Mouse (Mus musculus): ENCODE measurements at regions not wholly inside any gene's neighbourhood (a gene's known extent, or its start where the extent isn't known, plus 50 kb on each side); places are given as distances from the start of the nearest gene placed in this dataset.

GRCm38 (mm10) chr8:98463375-98464030 lies 952.8 kb downstream of the Cdh8 start:
- Histone ChIP-seq H3K27me3 (ENCODE audit: control insufficient read depth, insufficient read depth, low read length) (no peaks in the 10 kb centered on the region), H3K9ac (ENCODE audit: low read depth, low read length) (no peak overlapping the region), H3K36me3 (ENCODE audit: control insufficient read depth, insufficient read depth, low read length) (no peaks in the 10 kb centered on the region), H3K79me2 (ENCODE audit: control insufficient read depth, insufficient read depth, low read length) (no peaks in the 10 kb centered on the region), H3K27ac (replicated peaks; ENCODE audit: insufficient read depth, low read depth, low read length) (no peak overlapping the region), H3K4me3 (ENCODE audit: insufficient read depth, low read depth, low read length) (no peak overlapping the region), H3K4me1 (ENCODE audit: control insufficient read depth, insufficient read depth, low read length) (no peaks in the 10 kb centered on the region)
- TF ChIP-seq CTCF (IDR thresholded peaks at IDR 0.05; ENCODE audit: low read depth, low read length): no peak
- TF ChIP-seq POLR2A (IDR thresholded peaks at IDR 0.05; ENCODE audit: extremely low read depth, insufficient read depth, low read length): no peak
- DNase-seq (ENCODE audit: extremely low read depth, low read depth, low spot score): no peak
- 69% methylated on average over 3 of the region's 3 CpGs for WGBS

- DNase-seq (ENCODE audit: extremely low read depth, low read depth, low spot score): no peak
- TF ChIP-seq POLR2A (IDR thresholded peaks at IDR 0.05; ENCODE audit: extremely low read depth, insufficient read depth, low read length): no peak
- no peak for TF ChIP-seq CTCF (IDR thresholded peaks at IDR 0.05; ENCODE audit: low read depth, low read length)
- H3K79me2 ChIP-seq (ENCODE audit: control insufficient read depth, insufficient read depth, low read length): no peaks in the 10 kb centered on the region
- H3K36me3 ChIP-seq (ENCODE audit: control insufficient read depth, insufficient read depth, low read length): no peaks in the 10 kb centered on the region
- H3K9ac ChIP-seq (ENCODE audit: low read depth, low read length): no peak overlapping the region
- no peak overlapping the region for H3K27ac ChIP-seq (replicated peaks; ENCODE audit: insufficient read depth, low read depth, low read length)
- WGBS: 48% methylated on average over 1 of the region's 1 CpGs
- H3K4me1 ChIP-seq (ENCODE audit: control insufficient read depth, insufficient read depth, low read length): no peaks in the 10 kb centered on the region
- H3K27me3 ChIP-seq (ENCODE audit: control insufficient read depth, insufficient read depth, low read length): no peaks in the 10 kb centered on the region
- H3K4me3 ChIP-seq (ENCODE audit: insufficient read depth, low read depth, low read length): no peak overlapping the region
Measured at GRCm38 (mm10) chr8:98455539-98455938, 960.7 kb downstream of the Cdh8 start.
